Mouse (Mus musculus) kidney, embryonic 16.5 days (tissue): ENCODE measurements around the gene Clk2. TPM values are rescaled to one million over a fixed set of nuclear protein-coding genes. Genes with fewer than 3 reads are reported as not detected.

Experiments
- ATAC-seq: fragments of 200-750 bp; cut with Nextera tagmentation; 2 replicates; pipeline ENCODE4 v1.8.0; 2017; ENCODE audit warnings: moderate TSS enrichment; ENCODE audit not compliant: low FRiP score, low TSS enrichment
- H3K27ac ChIP-seq: fragments of 300-500 bp; sonication (generic); 2 replicates; pipeline ENCODE4 v1.5.1; 2014; ENCODE audit warnings: low read length
- H3K27me3 ChIP-seq: fragments of 300-500 bp; sonication (generic); 2 replicates; pipeline ENCODE4 v1.6.1; 2014; ENCODE audit warnings: low read length, control low read depth, mixed read lengths; ENCODE audit not compliant: insufficient read depth
- H3K36me3 ChIP-seq: fragments of 300-500 bp; sonication (generic); 2 replicates; pipeline ENCODE4 v1.6.1; 2014; ENCODE audit warnings: low read length, control low read depth, mixed read lengths; ENCODE audit not compliant: insufficient read depth
- H3K4me1 ChIP-seq: fragments of 300-500 bp; sonication (generic); 2 replicates; pipeline ENCODE4 v1.6.1; 2014; ENCODE audit warnings: low read length, control low read depth, mixed read lengths; ENCODE audit not compliant: insufficient read depth
- H3K4me2 ChIP-seq: fragments of 300-500 bp; sonication (generic); replicated peaks from 2 replicates; pipeline ENCODE4 v1.6.1; 2014; ENCODE audit warnings: low read depth, low read length
- H3K4me3 ChIP-seq: fragments of 300-500 bp; sonication (generic); 2 replicates; pipeline ENCODE4 v1.5.1; 2014; ENCODE audit warnings: mild to moderate bottlenecking, low read length
- H3K9ac ChIP-seq: fragments of 300-500 bp; sonication (generic); replicated peaks from 2 replicates; pipeline ENCODE4 v1.6.1; 2014; ENCODE audit warnings: low read length
- H3K9me3 ChIP-seq: fragments of 300-500 bp; sonication (generic); 2 replicates; pipeline ENCODE4 v1.6.1; 2016; ENCODE audit warnings: low read length, control low read depth
- WGBS: fragments of 180-500 bp; shearing (Covaris S2); extraction: QIAGEN DNeasy Blood & Tissue Kit; methylation state at CpG from one replicate; pipeline ENCODE4 v1.1.7; 2014; 5-methylcytosine and 5-hydroxymethylcytosine counted together
- polyA plus RNA-seq: library from polyadenylated mRNA; unstranded; fragments of >200 nt; fragmentation: Nextera tagmentation; extraction: Ambion mirVana; gene quantifications from 2 replicates; pipeline ENCODE4 v1.2.1, GENCODE M21; 2015

Gene Clk2
- polyA plus RNA-seq, 1 experiment from 2014 or later = 29.1 TPM

- H3K9me3 ChIP-seq = no peaks in the 10 kb centered on the region
- H3K4me2 ChIP-seq = no peak overlapping the region
- H3K27me3 ChIP-seq = no peaks in the 10 kb centered on the region
- no peak for ATAC-seq
- 94% methylated on average over 11 of the region's 11 CpGs for WGBS
- H3K27ac ChIP-seq = no peak overlapping the region
- peaks cover 16% of the 10 kb centered on the region for H3K4me1 ChIP-seq
- no peak overlapping the region for H3K4me3 ChIP-seq
- no peak overlapping the region for H3K9ac ChIP-seq
- peaks cover 66% of the 10 kb centered on the region for H3K36me3 ChIP-seq
Observed at GRCm38 (mm10) chr3:89174844-89175243, 10.2 kb downstream of the Clk2 start.

- Histone ChIP-seq H3K36me3 (peaks cover 66% of the 10 kb centered on the region), H3K4me1 (peaks cover 16% of the 10 kb centered on the region), H3K4me2 (no peak overlapping the region), H3K4me3 (no peak overlapping the region), H3K27ac (no peak overlapping the region), H3K9ac (no peak overlapping the region), H3K9me3 (no peaks in the 10 kb centered on the region), H3K27me3 (no peaks in the 10 kb centered on the region)
- 91% methylated on average over 10 of the region's 10 CpGs for WGBS
- ATAC-seq = no peak
Observed at GRCm38 (mm10) chr3:89175544-89175943, 10.9 kb downstream of the Clk2 start.

GRCm38 (mm10) chr3:89176421-89176820 is 11.8 kb downstream of the Clk2 start:
- Histone ChIP-seq H3K4me3 (no peak overlapping the region), H3K4me2 (no peak overlapping the region), H3K27me3 (no peaks in the 10 kb centered on the region), H3K9ac (no peak overlapping the region), H3K4me1 (peaks cover 16% of the 10 kb centered on the region), H3K27ac (no peak overlapping the region), H3K36me3 (peaks cover 65% of the 10 kb centered on the region), H3K9me3 (no peaks in the 10 kb centered on the region)
- ATAC-seq = no peak
- 78% methylated on average over 7 of the region's 7 CpGs for WGBS

DNA sequence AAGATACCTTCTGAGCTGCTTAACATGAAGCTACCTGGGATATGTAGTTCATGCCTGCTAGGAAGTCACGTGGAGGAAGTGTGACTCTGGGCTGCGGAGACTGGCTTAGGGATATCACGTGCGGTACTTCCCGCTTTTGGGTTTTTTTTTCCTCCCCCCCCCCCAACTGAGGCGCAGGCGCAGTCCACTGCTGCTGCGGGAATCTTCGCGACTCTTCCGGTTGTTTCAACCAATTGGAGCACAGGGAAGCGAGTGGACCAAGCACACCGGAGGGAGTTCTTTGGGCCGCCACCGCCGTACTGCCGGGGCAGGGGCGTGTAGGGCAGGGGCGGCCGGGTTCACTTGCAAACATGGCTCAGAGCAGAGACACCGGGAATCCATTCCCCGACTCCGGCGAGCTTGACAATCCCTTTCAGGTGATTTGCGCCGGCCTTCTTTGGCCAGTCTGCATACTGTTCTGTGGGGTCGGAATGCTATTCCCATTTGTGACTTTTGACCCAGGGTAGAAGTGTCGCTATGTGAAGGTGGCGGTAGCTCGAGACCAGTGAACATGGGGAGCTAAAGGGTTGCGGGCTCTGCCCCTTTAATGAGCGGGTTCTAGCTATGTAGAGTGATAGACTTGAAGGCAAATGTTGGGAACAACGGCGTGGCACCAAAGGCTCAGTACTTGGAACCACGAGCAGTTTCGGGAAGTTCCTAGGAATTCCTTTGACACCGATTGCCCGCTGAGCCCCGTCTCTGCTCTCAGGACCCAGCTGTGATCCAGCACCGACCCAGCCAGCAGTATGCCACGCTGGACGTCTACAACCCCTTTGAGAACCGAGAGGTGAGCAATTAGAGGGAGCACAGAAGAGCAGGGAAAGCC is 12.9 kb downstream of the Clk2 start, which contains the start of gene Scamp3:
Scamp3 (plus strand) TSS at position 232 of the 865 bp plus-strand sequence.
- H3K27ac ChIP-seq = peak within 1 kb of the TSS; percentile 27
- H3K4me1 ChIP-seq = peaks cover 16% of the 10 kb centered on the region
- under 1% methylated on average over 43 of the region's 43 CpGs for WGBS
- H3K9me3 ChIP-seq = no peaks in the 10 kb centered on the region
- H3K9ac ChIP-seq = peak within 1 kb of the TSS; percentile 82
- H3K4me2 ChIP-seq = peak within 1 kb of the TSS; percentile 69
- no peaks in the 10 kb centered on the region for H3K27me3 ChIP-seq
- ATAC-seq = peak; percentile 96
- peak within 1 kb of the TSS; percentile 73 for H3K4me3 ChIP-seq
- H3K36me3 ChIP-seq = peaks cover 71% of the 10 kb centered on the region

GRCm38 (mm10) chr3:89178107-89178385 is 13.5 kb downstream of the Clk2 start:
- no peak for ATAC-seq
- no peaks in the 10 kb centered on the region for H3K27me3 ChIP-seq
- WGBS = under 1% methylated on average over 6 of the region's 6 CpGs
- peak overlapping the region; percentile 82 for H3K9ac ChIP-seq
- peaks cover 68% of the 10 kb centered on the region for H3K36me3 ChIP-seq
- peak overlapping the region; percentile 69 for H3K4me2 ChIP-seq
- peaks cover 19% of the 10 kb centered on the region for H3K4me1 ChIP-seq
- no peaks in the 10 kb centered on the region for H3K9me3 ChIP-seq
- peak overlapping the region; percentile 73 for H3K4me3 ChIP-seq
- peak overlapping the region; percentile 27 for H3K27ac ChIP-seq

GRCm38 (mm10) chr3:89179056-89179455 is 14.5 kb downstream of the Clk2 start:
- Histone ChIP-seq H3K4me2 (no peak overlapping the region), H3K9ac (no peak overlapping the region), H3K27me3 (no peaks in the 10 kb centered on the region), H3K27ac (no peak overlapping the region), H3K36me3 (peaks cover 58% of the 10 kb centered on the region), H3K4me1 (peaks cover 26% of the 10 kb centered on the region), H3K4me3 (no peak overlapping the region), H3K9me3 (no peaks in the 10 kb centered on the region)
- no peak for ATAC-seq
- 88% methylated on average over 11 of the region's 11 CpGs for WGBS

DNA sequence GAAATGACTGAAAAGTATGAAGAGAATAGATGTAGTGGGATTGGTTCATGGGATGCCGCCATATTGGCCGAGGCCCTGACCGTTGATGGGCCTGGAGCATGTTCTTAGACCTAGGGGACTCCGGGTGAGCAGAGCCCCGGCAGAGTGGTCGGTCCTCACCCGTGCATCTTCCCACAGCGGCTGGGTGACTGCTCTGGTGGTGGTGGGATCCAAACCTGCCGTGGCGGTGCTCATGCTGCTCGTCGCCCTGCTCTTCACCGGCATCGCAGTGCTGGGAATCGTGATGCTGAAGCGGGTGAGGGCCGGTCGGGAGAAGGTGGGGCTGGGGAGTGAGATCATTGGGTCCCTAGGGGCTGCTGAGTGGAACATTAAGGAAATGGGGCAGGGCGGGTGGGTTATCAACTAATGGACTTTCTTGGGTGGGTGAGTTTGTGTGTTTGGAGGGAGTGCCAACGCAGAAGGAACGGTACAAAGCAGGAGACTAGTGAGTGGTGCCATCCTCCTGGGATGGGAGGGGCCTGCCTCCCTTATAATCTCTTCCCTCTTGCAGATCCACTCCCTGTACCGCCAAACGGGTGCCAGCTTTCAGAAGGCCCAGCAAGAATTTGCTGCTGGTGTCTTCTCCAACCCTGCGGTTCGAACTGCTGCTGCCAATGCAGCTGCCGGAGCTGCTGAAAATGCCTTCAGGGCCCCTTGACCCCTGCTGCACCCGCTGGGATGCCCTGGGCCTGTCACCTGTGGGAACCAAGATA is 17.3 kb downstream of the Clk2 start:
- Histone ChIP-seq H3K4me1 (peaks cover 44% of the 10 kb centered on the region), H3K4me2 (no peak overlapping the region), H3K9me3 (no peaks in the 10 kb centered on the region), H3K27ac (no peak overlapping the region), H3K9ac (no peak overlapping the region), H3K27me3 (no peaks in the 10 kb centered on the region), H3K36me3 (peaks cover 33% of the 10 kb centered on the region), H3K4me3 (no peak overlapping the region)
- ATAC-seq = no peak
- WGBS = 91% methylated on average over 27 of the region's 27 CpGs

GRCm38 (mm10) chr3:89182531-89183057 is 18.0 kb downstream of the Clk2 start:
- no peak overlapping the region for H3K27ac ChIP-seq
- no peaks in the 10 kb centered on the region for H3K27me3 ChIP-seq
- ATAC-seq = peak; percentile 18
- H3K36me3 ChIP-seq = peaks cover 35% of the 10 kb centered on the region
- H3K9me3 ChIP-seq = no peaks in the 10 kb centered on the region
- peak overlapping the region; percentile 71; the same call in 1 of the 2 replicates for H3K4me3 ChIP-seq
- H3K4me2 ChIP-seq = peak overlapping the region; percentile 97
- 42% methylated on average over 7 of the region's 7 CpGs for WGBS
- H3K4me1 ChIP-seq = peaks cover 49% of the 10 kb centered on the region
- no peak overlapping the region; the same call in 1 of the 2 replicates for H3K9ac ChIP-seq

GRCm38 (mm10) chr3:89183058-89183958 is 18.7 kb downstream of the Clk2 start, which contains the start of gene Fam189b:
Gene Fam189b, plus strand, starts transcription at chr3:89183143.
- Histone ChIP-seq H3K9ac (peak within 1 kb of the TSS; percentile 92), H3K27me3 (no peaks in the 10 kb centered on the region), H3K36me3 (peaks cover 35% of the 10 kb centered on the region), H3K27ac (peak within 1 kb of the TSS; percentile 78), H3K4me3 (peak within 1 kb of the TSS; percentile 71), H3K4me1 (peaks cover 54% of the 10 kb centered on the region), H3K9me3 (no peaks in the 10 kb centered on the region), H3K4me2 (peak within 1 kb of the TSS; percentile 97)
- WGBS = 3% methylated on average over 39 of the region's 39 CpGs
- ATAC-seq = peak; percentile 94
